Mouse (Mus musculus) cerebellum, adult 2 months (tissue): ENCODE data around the gene Slc6a20a.

Experiments
- CTCF ChIP-seq: fragments of 200-500 bp; IDR thresholded peaks from 2 replicates; pipeline ENCODE4 v1.5.1; 2011; ENCODE audit warnings: low read depth, mild to moderate bottlenecking, control low read depth, low read length, moderate library complexity, borderline replicate concordance; ENCODE audit not compliant: insufficient read depth
- POLR2A ChIP-seq: fragments of 200-500 bp; IDR thresholded peaks from 2 replicates; pipeline ENCODE4 v1.6.1; 2011; ENCODE audit warnings: low read length, control low read depth, borderline replicate concordance; ENCODE audit not compliant: insufficient read depth

DNA sequence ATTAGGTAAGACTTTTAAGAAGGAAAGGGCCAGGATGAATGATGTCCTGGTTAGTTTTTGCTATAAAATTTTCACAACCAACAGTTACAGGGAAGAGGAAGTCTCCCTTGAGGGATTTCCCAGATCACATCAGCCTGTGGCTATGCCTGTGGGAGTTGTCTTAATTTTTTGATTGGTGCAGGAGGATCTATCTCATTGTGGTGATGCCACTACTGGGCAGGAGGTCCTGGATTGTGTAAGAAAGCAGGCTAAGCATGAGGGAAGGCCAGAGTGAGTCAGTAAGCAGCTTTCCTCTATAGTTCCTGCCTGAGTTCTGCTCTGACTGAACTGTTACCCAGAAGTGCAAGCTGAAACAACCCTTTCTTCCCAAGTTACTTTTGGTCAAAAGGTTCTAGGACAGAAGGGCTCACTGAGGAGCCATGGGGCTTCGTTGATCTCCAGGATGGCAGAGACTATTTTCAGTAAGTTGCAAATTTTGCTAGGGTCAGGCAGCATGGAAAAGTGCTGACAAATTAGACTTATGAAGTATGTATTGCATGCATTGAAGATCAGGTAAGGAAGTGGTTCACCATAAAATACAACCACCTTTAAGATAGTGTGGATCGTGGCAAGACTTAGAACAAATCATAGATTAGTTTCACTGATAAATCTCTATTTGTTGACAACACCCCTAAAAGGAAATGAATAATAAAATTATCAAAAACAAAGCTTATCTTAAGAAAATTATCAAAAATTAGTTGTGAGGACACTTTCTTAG lies 44.2 kb upstream of the Slc6a20a start:
- TF ChIP-seq CTCF (no peak), POLR2A (no peak)
